Comparison of ENCODE assay signal across 17 mouse cellular contexts in the genomic region with DNA sequence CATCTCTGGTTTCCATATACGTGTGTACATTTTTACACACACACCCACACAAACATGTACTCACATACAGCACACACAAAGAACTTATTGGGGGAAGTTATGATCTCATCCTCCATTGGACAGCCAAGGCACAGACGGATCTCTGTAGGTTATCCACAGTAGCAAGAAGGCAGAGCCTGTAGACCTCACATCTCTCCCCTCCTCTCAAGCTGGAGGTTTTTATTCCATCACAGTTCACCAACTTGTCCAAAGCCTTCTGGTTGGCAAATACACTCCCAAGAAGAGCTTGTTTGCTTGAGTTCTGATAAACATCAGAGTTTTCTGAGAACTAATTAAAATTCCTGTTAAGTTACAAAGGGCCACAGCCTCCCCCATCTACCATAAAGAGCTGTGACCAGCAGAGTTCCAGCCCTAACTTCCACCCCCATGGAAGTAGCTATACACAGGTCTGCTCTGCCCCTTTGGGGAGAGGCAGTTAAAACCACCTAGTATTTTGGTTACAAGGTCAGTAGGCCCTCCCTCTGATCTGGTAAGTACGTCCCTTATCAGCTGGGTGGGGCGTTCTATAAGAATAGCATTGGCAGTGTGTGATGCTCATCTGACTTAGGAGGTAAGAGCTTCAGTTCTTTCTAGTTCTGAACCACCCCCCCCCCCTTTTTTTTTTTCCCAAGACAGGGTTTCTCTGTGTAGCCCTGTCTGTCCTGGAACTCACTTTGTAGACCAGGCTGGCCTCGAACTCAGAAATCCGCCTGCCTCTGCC. TPM values are rescaled to one million over a fixed set of nuclear protein-coding genes. Genes with fewer than 3 reads are reported as not detected.
DNase-seq lines count a peak whose midpoint lies in the region; ATAC-seq and TF ChIP-seq lines count a peak whose summit lies in the region.
"Had no signal": no experiment of that assay in that cellular context is flagged by ENCODE, and none has a peak within 500 bp of the region (broad histone marks: within the 10 kb centered on the region; RNA-seq: fewer than 3 reads in every experiment).

No protein-coding gene starts in this region.

- H3K9ac ChIP-seq in heart, embryonic 13.5 days, result no peak overlapping the region
- H3K9ac ChIP-seq: embryonic facial prominence, embryonic 13.5 days; forebrain, embryonic 12.5 days; lung, embryonic 14.5 days had no signal

- no peak overlapping the region for H3K4me2 ChIP-seq in heart, embryonic 13.5 days
- H3K4me2 ChIP-seq: embryonic facial prominence, embryonic 13.5 days; forebrain, embryonic 12.5 days; lung, embryonic 14.5 days had no signal

- H3K27ac ChIP-seq in heart, embryonic 13.5 days (replicated peaks), result peak overlapping the region; percentile 99
- 0 out of 2 replicates have a peak overlapping the region, but pooled peaks have one; percentile 28 for H3K27ac ChIP-seq in layer of hippocampus, adult 2 months
- peak overlapping the region; percentile 48 for H3K27ac ChIP-seq in olfactory bulb, adult 2 months (ENCODE audit: insufficient read depth, low read depth, low read length)
- H3K27ac ChIP-seq in hindbrain, embryonic 10.5 days, result no peak overlapping the region
- H3K27ac ChIP-seq: embryonic facial prominence, embryonic 13.5 days; forebrain, embryonic 12.5 days had no signal

- peaks cover 91% of the 10 kb centered on the region for H3K4me1 ChIP-seq in heart, embryonic 13.5 days
- peaks cover 30% of the 10 kb centered on the region for H3K4me1 ChIP-seq in olfactory bulb, adult 2 months (ENCODE audit: control insufficient read depth, insufficient read depth, low read length)
- H3K4me1 ChIP-seq in hindbrain, embryonic 10.5 days (replicated peaks), result peaks cover 53% of the 10 kb centered on the region

- WGBS in heart, embryonic 13.5 days, result 63% methylated on average over 6 of the region's 6 CpGs
- WGBS in olfactory bulb, adult 2 months, result 85% methylated on average over 6 of the region's 6 CpGs
- 93% methylated on average over 6 of the region's 6 CpGs for WGBS in hindbrain, embryonic 10.5 days

- H3K36me3 ChIP-seq in heart, embryonic 13.5 days, result no peaks in the 10 kb centered on the region
- no peaks in the 10 kb centered on the region for H3K36me3 ChIP-seq in hindbrain, embryonic 10.5 days
- H3K36me3 ChIP-seq: embryonic facial prominence, embryonic 13.5 days; forebrain, embryonic 12.5 days had no signal

- H3K27me3 ChIP-seq in heart, embryonic 13.5 days (replicated peaks), result no peaks in the 10 kb centered on the region
- H3K27me3 ChIP-seq in hindbrain, embryonic 10.5 days (ENCODE audit: insufficient read depth, poor library complexity, severe bottlenecking), result no peaks in the 10 kb centered on the region
- H3K27me3 ChIP-seq: embryonic facial prominence, embryonic 13.5 days; forebrain, embryonic 12.5 days; megakaryocyte, embryonic 14.5 days had no signal

- no peak for TF ChIP-seq POLR2A in olfactory bulb, adult 2 months (IDR thresholded peaks at IDR 0.05; ENCODE audit: insufficient read depth, low read depth, low read length)

- H3K4me3 ChIP-seq in heart, embryonic 13.5 days, result no peak overlapping the region
- no peak overlapping the region for H3K4me3 ChIP-seq in layer of hippocampus, adult 2 months
- H3K4me3 ChIP-seq in olfactory bulb, adult 2 months (ENCODE audit: insufficient read depth, low read depth, low read length), result no peak overlapping the region
- no peak overlapping the region for H3K4me3 ChIP-seq in hindbrain, embryonic 10.5 days
- H3K4me3 ChIP-seq: embryonic facial prominence, embryonic 13.5 days; forebrain, embryonic 12.5 days; megakaryocyte, embryonic 14.5 days; myocyte had no signal

- DNase-seq in heart, adult 9 months (ENCODE audit: low spot score in 2 of 2), result no peak
- no peak for DNase-seq in layer of hippocampus, adult 2 months (ENCODE audit: low spot score in 2 of 2)
- DNase-seq in layer of hippocampus, adult 9-11 months, result no peak
- DNase-seq in liver, result peak; percentile 49
- DNase-seq in frontal cortex, postnatal 25 days (ENCODE audit: low spot score in 2 of 2), result no peak
- DNase-seq in hindbrain, embryonic 10.5 days (ENCODE audit: low spot score), result no peak
- DNase-seq: adrenal gland, postnatal 25 days; B cell, adult 2 months; cerebellum, postnatal 25 days; left cerebral cortex, postnatal 4 days; lung, embryonic 14.5 days had no signal

- no peak for TF ChIP-seq CTCF in layer of hippocampus, adult 2 months (conservative IDR thresholded peaks at IDR 0.05)
- TF ChIP-seq CTCF in olfactory bulb, adult 2 months (IDR thresholded peaks at IDR 0.05; ENCODE audit: insufficient read depth, low read depth, low read length), result no peak

- H3K9me3 ChIP-seq in heart, embryonic 13.5 days, result no peaks in the 10 kb centered on the region
- no peaks in the 10 kb centered on the region for H3K9me3 ChIP-seq in hindbrain, embryonic 10.5 days
- H3K9me3 ChIP-seq: embryonic facial prominence, embryonic 13.5 days; forebrain, embryonic 12.5 days; megakaryocyte, embryonic 14.5 days had no signal

- ATAC-seq in heart, embryonic 13.5 days (ENCODE audit: extremely low read depth, insufficient number of reproducible peaks, low FRiP score, low TSS enrichment), result no peak

RNA-seq across cellular contexts. Expression of gene Pkig, which starts 33.8 kb away (rescaled TPM):
- polyA plus RNA-seq in heart, embryonic 13.5 days (2015; fragmentation: Nextera tagmentation; extraction: Ambion mirVana), result 233 and 270 TPM in 2 replicates
- total RNA-seq in layer of hippocampus, adult 2 months (2021), result 10 to 100 TPM; 93.7 to 93.9 TPM
- not detected in 2 replicates for polyA plus RNA-seq in olfactory bulb, adult 2 months (2012; ENCODE audit: insufficient read depth, insufficient read length, low replicate concordance, missing spikeins)
- polyA plus RNA-seq in hindbrain, embryonic 10.5 days (2016; fragmentation: Nextera tagmentation; extraction: Ambion mirVana), result 158 and 185 TPM in 2 replicates

RNA-seq across cellular contexts. Expression of gene Serinc3, which starts 47.1 kb away (rescaled TPM):
- polyA plus RNA-seq in heart, embryonic 13.5 days (2015; fragmentation: Nextera tagmentation; extraction: Ambion mirVana), result 50.1 and 51.8 TPM in 2 replicates
- total RNA-seq in layer of hippocampus, adult 2 months (2021), result 100 to 1,000 TPM; 198 to 204 TPM
- polyA plus RNA-seq in olfactory bulb, adult 2 months (2012; ENCODE audit: insufficient read depth, insufficient read length, low replicate concordance, missing spikeins), result 82.6 TPM in 1 of 2 replicates, not detected in the other
- 24.2 and 25.6 TPM in 2 replicates for polyA plus RNA-seq in hindbrain, embryonic 10.5 days (2016; fragmentation: Nextera tagmentation; extraction: Ambion mirVana)

RNA-seq across cellular contexts. Expression of gene Ada, which starts 58.0 kb away (rescaled TPM):
- 3.6 and 3.7 TPM in 2 replicates for polyA plus RNA-seq in heart, embryonic 13.5 days (2015; fragmentation: Nextera tagmentation; extraction: Ambion mirVana)
- total RNA-seq in layer of hippocampus, adult 2 months (2021), result 1 to 10 TPM; 1.1 to 1.9 TPM
- not detected in 2 replicates for polyA plus RNA-seq in olfactory bulb, adult 2 months (2012; ENCODE audit: insufficient read depth, insufficient read length, low replicate concordance, missing spikeins)
- 7.2 and 8.1 TPM in 2 replicates for polyA plus RNA-seq in hindbrain, embryonic 10.5 days (2016; fragmentation: Nextera tagmentation; extraction: Ambion mirVana)

Comparison
In these comparisons a context has a peak if more than half of its experiments do, and no peak if none do; other contexts are left out.
1. RNA of gene Pkig, which starts 33.8 kb away (polyA plus RNA-seq): 233 to 270 TPM in heart, embryonic 13.5 days and 158 to 185 TPM in hindbrain, embryonic 10.5 days; not detected in olfactory bulb, adult 2 months; every median in the first group is over 100 times any median in the second.